ENCODE assay signal across 25 mouse cellular contexts in genomic region chr9:109866218-109866617, GRCm38 (mm10). TPM values are rescaled to one million over a fixed set of nuclear protein-coding genes. Genes with fewer than 3 reads are reported as not detected.
"Had no signal": no experiment of that assay in that cellular context is flagged by ENCODE, and none has a peak within 500 bp of the region (broad histone marks: within the 10 kb centered on the region; RNA-seq: fewer than 3 reads in every experiment).

No protein-coding gene starts in this region.

- H3K4me1 ChIP-seq: neural tube, embryonic 12.5 days; stomach, embryonic 15.5 days had no signal

- H3K27me3 ChIP-seq: lung, embryonic 15.5 days; neural tube, embryonic 12.5 days; stomach, embryonic 15.5 days had no signal

- H3K36me3 ChIP-seq: lung, embryonic 15.5 days; midbrain, embryonic 10.5 days; midbrain, embryonic 12.5 days; neural tube, embryonic 12.5 days; stomach, embryonic 15.5 days had no signal

- H3K9me3 ChIP-seq: lung, embryonic 15.5 days; midbrain, embryonic 10.5 days; midbrain, embryonic 12.5 days; neural tube, embryonic 12.5 days; stomach, embryonic 15.5 days had no signal

- H3K4me2 ChIP-seq: lung, embryonic 15.5 days; midbrain, embryonic 12.5 days; neural tube, embryonic 12.5 days; stomach, embryonic 15.5 days had no signal

- H3K9ac ChIP-seq: lung, embryonic 15.5 days; midbrain, embryonic 12.5 days; neural tube, embryonic 12.5 days; stomach, embryonic 15.5 days had no signal

- ATAC-seq: lung, postnatal 0 days; midbrain, embryonic 16.5 days had no signal

- DNase-seq: lung, adult 2 months; lung, postnatal 14 days; lung, postnatal 36 days; midbrain, embryonic 14.5 days; right cerebral cortex, postnatal 14 days; thymus, adult 2 months; thymus, postnatal 25 days; thymus, postnatal 4 days had no signal

- H3K27ac ChIP-seq: lung, embryonic 15.5 days; macrophage; midbrain, embryonic 10.5 days; midbrain, embryonic 12.5 days; neural tube, embryonic 12.5 days; stomach, embryonic 15.5 days; stomach, postnatal 0 days had no signal

- H3K4me3 ChIP-seq: lung, embryonic 15.5 days; midbrain, embryonic 10.5 days; midbrain, embryonic 12.5 days; neural tube, embryonic 12.5 days; stomach, embryonic 15.5 days had no signal

RNA-seq across cellular contexts. Expression of gene Camp, which starts 16.8 kb away (rescaled TPM):
- polyA plus RNA-seq: midbrain, embryonic 14.5 days; testis, adult 2 months; urinary bladder, adult 2 months had no signal

RNA-seq across cellular contexts. Expression of gene Spink8, which starts 54.1 kb away (rescaled TPM):
- total RNA-seq: megakaryocyte, adult 5-6 weeks; megakaryocyte-erythroid progenitor cell, adult 5-6 weeks; neutrophil, adult 5-6 weeks had no signal
- polyA plus RNA-seq: liver, embryonic 16.5 days; lung, adult 2 months; lung, embryonic 15.5 days; lung, postnatal 0 days; macrophage; midbrain, embryonic 10.5 days; midbrain, embryonic 12.5 days; midbrain, embryonic 14.5 days; neural tube, embryonic 12.5 days; neural tube, embryonic 14.5 days; spleen, adult 2 months; stomach, postnatal 0 days had no signal
